Mouse (Mus musculus): ENCODE results near the gene Otop2. TPM values are rescaled to one million over a fixed set of nuclear protein-coding genes. Genes with fewer than 3 reads are reported as not detected.

The Otop2 gene
- polyA plus RNA-seq, 1 experiment: 0.11 TPM

DNA sequence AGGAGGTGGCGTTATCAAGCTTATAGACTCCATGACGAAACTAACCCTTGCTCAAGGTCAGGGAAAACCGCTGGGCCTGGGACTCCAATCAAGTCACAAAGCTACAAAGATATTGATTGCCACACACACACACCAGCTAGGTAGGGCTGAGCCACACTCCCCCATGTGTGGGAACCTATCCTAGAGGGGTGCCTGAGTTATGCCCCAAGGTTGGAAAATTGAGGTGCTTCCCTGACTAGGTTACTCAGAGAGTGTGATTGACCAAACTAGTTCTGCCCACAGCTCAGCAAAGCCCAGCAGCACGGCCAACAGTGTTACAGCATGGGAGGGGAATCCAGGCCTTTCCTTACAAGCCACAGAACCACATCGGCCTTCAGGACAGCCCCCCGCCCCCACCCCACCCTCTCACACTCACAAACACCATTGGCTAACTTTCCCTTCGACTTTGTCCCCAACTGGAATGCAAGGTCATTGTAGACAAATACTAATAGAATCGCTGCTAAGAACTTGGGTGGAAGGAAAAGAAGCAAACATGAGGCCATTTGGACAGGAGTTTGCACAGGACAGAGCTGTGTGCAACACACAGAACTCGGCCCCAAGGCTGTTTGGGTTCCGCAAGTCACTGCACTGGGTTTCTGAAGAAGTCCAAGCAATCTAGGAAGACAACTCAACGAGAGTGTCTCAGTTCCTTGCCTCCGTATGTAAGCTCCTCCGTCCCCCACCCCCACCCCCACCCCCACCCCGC, 14.2 kb upstream of the Otop2 start:
- no peaks in the 10 kb centered on the region for H3K36me3 ChIP-seq (replicated peaks; ENCODE audit: low read length)
- H3K27me3 ChIP-seq (replicated peaks): peaks cover 80% of the 10 kb centered on the region
- TF ChIP-seq FLI1 (IDR thresholded peaks at IDR 0.05; ENCODE audit: low read length) (no peak), GATA1 (IDR thresholded peaks at IDR 0.05; ENCODE audit: borderline replicate concordance, low read length) (no peak)
- peaks cover 11% of the 10 kb centered on the region for H3K4me1 ChIP-seq
- peaks cover 11% of the 10 kb centered on the region for H3K9me3 ChIP-seq
- H3K4me3 ChIP-seq (replicated peaks): no peak overlapping the region

DNA sequence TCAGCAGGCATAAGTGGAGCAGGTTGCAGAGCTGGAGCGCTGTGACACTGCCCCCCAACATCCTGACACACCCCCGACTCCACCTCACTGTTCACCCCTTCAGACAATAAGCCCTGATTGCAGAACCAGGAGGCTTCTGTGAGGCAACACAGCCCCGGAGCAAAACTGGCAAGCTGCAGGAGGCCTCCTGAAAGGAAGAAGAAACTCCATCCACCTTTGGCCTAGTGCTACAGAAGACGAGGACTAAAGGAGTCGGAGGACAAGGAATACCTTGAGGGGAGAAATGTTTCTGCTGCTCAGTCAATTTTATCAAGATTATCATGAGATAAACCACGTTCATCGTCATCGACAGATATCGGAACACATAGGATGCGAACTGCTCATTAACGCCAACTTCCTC, 11.0 kb upstream of the Otop2 start:
- Histone ChIP-seq H3K27me3 (replicated peaks) (peaks cover 80% of the 10 kb centered on the region), H3K36me3 (replicated peaks; ENCODE audit: low read length) (no peaks in the 10 kb centered on the region), H3K4me3 (replicated peaks) (no peak overlapping the region), H3K4me1 (peaks cover 12% of the 10 kb centered on the region), H3K9me3 (peaks cover 20% of the 10 kb centered on the region)
- TF ChIP-seq GATA1 (IDR thresholded peaks at IDR 0.05; ENCODE audit: borderline replicate concordance, low read length) (no peak), FLI1 (IDR thresholded peaks at IDR 0.05; ENCODE audit: low read length) (no peak)

DNA sequence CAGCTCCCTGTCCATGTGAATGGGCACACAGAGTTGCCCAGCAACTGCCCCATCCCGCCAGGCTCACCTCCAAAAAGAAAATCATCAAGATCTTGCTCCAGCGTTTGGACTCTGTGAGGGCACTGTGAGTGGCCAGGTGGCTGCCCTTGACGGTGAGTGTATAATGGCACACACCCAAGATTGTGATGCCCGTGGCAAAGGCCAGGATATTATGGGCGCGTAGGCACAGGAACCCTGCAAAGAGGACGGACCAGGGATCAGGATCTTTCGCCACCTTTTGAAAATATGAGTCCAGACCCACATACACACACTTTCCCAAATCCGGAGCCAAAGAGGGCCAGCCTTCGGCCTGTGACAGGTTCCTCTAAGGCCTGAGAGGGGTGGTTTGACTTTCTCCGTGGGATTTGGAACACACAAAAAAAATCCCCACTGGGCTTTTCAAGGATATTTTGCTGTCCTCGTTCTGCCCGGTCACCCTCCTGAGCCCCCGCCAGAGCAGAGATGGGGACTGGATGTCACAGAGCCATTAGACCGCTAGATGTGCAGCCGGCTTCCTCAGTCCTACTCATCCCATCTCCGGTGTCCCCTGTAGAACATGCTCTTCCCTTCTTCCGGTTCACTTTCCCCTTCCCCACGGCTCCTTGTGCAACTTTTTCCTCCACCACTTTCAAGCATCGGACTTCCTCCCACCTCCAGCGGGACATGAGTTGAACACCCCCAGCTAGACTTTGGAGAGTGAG, 10.3 kb upstream of the Otop2 start:
- Histone ChIP-seq H3K4me3 (replicated peaks) (peak overlapping the region; percentile 88), H3K36me3 (replicated peaks; ENCODE audit: low read length) (no peaks in the 10 kb centered on the region), H3K9me3 (peaks cover 20% of the 10 kb centered on the region), H3K4me1 (peaks cover 12% of the 10 kb centered on the region), H3K27me3 (replicated peaks) (peaks cover 75% of the 10 kb centered on the region)
- no peak for TF ChIP-seq FLI1 (IDR thresholded peaks at IDR 0.05; ENCODE audit: low read length)
- no peak for TF ChIP-seq GATA1 (IDR thresholded peaks at IDR 0.05; ENCODE audit: borderline replicate concordance, low read length)

DNA sequence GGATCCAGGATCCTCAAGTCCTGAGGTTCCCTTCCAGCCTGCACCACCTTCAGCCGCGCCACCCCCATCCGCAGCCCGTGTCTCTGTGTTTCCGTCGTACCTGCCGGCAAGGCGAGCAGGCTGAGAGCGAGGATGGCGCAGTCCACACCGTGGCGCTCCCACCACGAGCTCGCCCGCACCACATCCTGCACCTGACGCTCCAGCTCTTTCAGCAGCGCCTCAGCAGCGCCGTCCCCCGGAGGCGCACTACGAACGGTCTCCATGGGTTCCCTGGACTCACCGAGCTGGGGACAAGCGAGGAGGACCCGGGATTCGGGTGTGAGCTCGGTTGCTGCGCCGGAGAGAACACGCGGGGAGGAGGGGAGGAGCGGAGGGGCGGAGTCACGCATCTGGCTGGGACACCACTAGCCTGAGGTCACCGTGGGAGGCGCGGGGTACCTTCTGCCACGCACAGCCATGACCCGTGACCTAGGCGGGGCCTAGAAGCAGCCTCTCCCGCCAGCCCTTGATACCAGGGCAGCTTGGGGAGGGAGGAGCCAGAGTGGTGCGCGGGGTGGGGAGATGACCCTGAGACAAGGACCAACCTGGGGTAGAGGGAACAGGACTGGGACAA, 9.6 kb upstream of the Otop2 start, which contains the start of gene Fads6:
Gene Fads6, minus strand, starts transcription at position 450 of the 613 bp plus-strand sequence.
- H3K9me3 ChIP-seq: peaks cover 20% of the 10 kb centered on the region
- TF ChIP-seq FLI1 (IDR thresholded peaks at IDR 0.05; ENCODE audit: low read length): no peak
- no peak for TF ChIP-seq GATA1 (IDR thresholded peaks at IDR 0.05; ENCODE audit: borderline replicate concordance, low read length)
- no peaks in the 10 kb centered on the region for H3K36me3 ChIP-seq (replicated peaks; ENCODE audit: low read length)
- H3K4me3 ChIP-seq (replicated peaks): peak within 1 kb of the TSS; percentile 88
- peaks cover 12% of the 10 kb centered on the region for H3K4me1 ChIP-seq
- peaks cover 72% of the 10 kb centered on the region for H3K27me3 ChIP-seq (replicated peaks)

DNA sequence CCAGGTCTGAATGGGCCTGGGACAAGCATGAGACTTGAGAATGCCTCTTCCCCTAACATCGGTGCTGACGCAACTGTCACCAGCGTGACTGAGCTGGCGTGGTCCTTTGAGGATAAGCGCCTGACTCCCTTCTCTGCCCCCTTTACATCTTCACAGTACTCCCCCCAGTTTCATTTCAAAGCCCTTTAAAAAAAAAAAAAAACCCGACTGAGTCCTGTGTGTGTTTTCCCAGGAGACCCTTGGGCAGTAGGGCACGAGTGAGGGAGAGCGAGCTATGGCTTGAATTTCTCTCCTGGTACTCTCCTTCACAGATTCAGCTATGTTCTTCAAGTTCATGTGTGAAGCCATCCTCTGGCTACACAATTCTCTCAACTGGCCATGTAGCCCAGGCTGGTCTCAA, 8.8 kb upstream of the Otop2 start:
- peaks cover 12% of the 10 kb centered on the region for H3K4me1 ChIP-seq
- H3K4me3 ChIP-seq (replicated peaks): no peak overlapping the region
- H3K27me3 ChIP-seq (replicated peaks): peaks cover 70% of the 10 kb centered on the region
- H3K9me3 ChIP-seq: peaks cover 20% of the 10 kb centered on the region
- no peaks in the 10 kb centered on the region for H3K36me3 ChIP-seq (replicated peaks; ENCODE audit: low read length)
- TF ChIP-seq GATA1 (IDR thresholded peaks at IDR 0.05; ENCODE audit: borderline replicate concordance, low read length) (no peak), FLI1 (IDR thresholded peaks at IDR 0.05; ENCODE audit: low read length) (no peak)

DNA sequence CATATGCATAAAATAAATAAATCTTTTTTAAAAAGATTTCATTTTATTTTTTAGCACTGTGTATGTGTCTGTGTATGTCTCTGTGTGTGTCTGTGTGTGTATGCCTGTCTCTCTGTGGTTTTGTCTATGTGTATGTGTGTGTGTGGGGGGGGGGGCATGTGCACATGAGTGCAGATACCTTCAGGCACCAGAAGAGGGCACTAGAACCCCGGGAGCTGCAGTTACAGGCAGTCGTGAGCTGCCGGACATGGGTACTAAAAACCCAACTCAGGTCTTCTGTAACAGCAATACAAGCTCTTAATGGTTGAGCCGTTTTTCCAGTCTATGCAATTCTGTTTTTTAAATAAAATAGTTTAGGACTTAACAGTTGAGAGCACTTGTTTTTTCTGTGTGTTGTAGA, 6.2 kb upstream of the Otop2 start:
- Histone ChIP-seq H3K4me3 (replicated peaks) (no peak overlapping the region), H3K9me3 (peaks cover 9% of the 10 kb centered on the region; the same call in 1 of the 2 replicates), H3K36me3 (replicated peaks; ENCODE audit: low read length) (no peaks in the 10 kb centered on the region), H3K27me3 (replicated peaks) (peaks cover 69% of the 10 kb centered on the region), H3K4me1 (peaks cover 12% of the 10 kb centered on the region)
- TF ChIP-seq FLI1 (IDR thresholded peaks at IDR 0.05; ENCODE audit: low read length) (no peak), GATA1 (IDR thresholded peaks at IDR 0.05; ENCODE audit: borderline replicate concordance, low read length) (no peak)

DNA sequence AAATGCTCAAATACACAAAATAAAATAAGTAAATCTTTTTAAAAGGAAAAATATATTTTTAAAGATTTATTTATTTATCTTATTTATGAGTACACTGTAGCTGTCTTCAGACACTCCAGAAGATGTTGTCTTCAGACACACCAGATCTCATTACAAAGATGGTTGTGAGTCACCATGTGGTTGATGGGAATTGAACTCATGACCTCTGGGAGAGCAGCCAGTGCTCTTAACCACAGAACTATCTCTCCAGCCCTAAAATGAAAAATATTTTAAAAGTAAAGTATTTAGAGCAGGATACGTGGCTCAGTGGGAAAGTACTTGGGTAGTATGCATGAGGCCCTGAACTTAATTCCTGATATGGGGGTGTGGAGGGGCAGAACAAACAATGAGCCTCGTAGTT, 5.6 kb upstream of the Otop2 start:
- no peak overlapping the region for H3K4me3 ChIP-seq (replicated peaks)
- peaks cover 9% of the 10 kb centered on the region; the same call in 1 of the 2 replicates for H3K9me3 ChIP-seq
- H3K4me1 ChIP-seq: peaks cover 17% of the 10 kb centered on the region
- H3K27me3 ChIP-seq (replicated peaks): peaks cover 66% of the 10 kb centered on the region
- H3K36me3 ChIP-seq (replicated peaks; ENCODE audit: low read length): no peaks in the 10 kb centered on the region
- no peak for TF ChIP-seq FLI1 (IDR thresholded peaks at IDR 0.05; ENCODE audit: low read length)
- TF ChIP-seq GATA1 (IDR thresholded peaks at IDR 0.05; ENCODE audit: borderline replicate concordance, low read length): no peak

DNA sequence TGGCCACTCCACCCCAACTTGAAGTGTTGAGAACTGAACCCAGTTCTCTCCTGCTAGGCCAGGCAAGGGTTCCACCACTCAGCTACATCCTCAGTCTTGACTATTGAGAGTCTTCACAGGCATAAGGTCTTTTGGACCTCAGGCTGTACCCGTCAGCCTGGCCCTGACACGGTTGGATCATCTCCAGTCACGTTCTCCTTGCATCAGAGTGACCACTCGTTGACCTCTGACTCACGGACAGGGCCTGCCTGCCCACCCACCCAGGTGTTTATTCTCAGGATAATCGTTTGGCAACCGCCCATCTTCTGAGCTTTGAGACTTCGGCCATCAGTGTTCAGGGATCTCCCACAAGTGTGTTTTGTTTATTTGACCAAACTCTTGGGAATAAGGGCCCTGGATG, 3.8 kb upstream of the Otop2 start:
- Histone ChIP-seq H3K36me3 (replicated peaks; ENCODE audit: low read length) (no peaks in the 10 kb centered on the region), H3K9me3 (peaks cover 9% of the 10 kb centered on the region; the same call in 1 of the 2 replicates), H3K4me1 (peaks cover 8% of the 10 kb centered on the region), H3K27me3 (replicated peaks) (peaks cover 66% of the 10 kb centered on the region), H3K4me3 (replicated peaks) (no peak overlapping the region)
- TF ChIP-seq GATA1 (IDR thresholded peaks at IDR 0.05; ENCODE audit: borderline replicate concordance, low read length) (no peak), FLI1 (IDR thresholded peaks at IDR 0.05; ENCODE audit: low read length) (no peak)

DNA sequence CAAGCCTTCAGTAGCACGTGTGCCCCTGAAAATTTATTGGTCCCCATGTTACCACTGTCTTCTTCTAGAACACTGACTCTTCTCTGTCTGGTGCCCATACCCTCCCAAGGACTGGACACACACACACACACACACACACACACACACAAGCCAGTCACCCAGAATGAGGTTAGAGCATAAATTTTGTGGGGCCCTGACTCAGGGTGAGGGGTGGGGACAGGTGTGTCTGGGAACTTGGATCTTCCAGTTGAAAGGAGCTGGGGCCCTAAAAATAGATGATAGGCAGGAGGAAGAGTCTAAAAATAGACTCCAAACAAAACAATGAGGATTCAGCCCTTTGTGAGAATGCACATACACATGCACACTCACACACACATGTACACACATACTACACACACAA, 1.8 kb downstream of the Otop2 start:
- H3K27me3 ChIP-seq (replicated peaks): peaks cover 90% of the 10 kb centered on the region
- H3K4me3 ChIP-seq (replicated peaks): no peak overlapping the region
- H3K36me3 ChIP-seq (replicated peaks; ENCODE audit: low read length): no peaks in the 10 kb centered on the region
- TF ChIP-seq GATA1 (IDR thresholded peaks at IDR 0.05; ENCODE audit: borderline replicate concordance, low read length) (no peak), FLI1 (IDR thresholded peaks at IDR 0.05; ENCODE audit: low read length) (no peak)
- peaks cover 11% of the 10 kb centered on the region for H3K4me1 ChIP-seq
- no peaks in the 10 kb centered on the region for H3K9me3 ChIP-seq

Data from megakaryocyte, embryonic 14.5 days (primary cell).